Mouse (Mus musculus): ENCODE results near the gene Fam228b. TPM values are rescaled to one million over a fixed set of nuclear protein-coding genes. Genes with fewer than 3 reads are reported as not detected.
A peak's percentile ranks its signal among the peaks of the same experiment; 100 is the strongest.

Gene Fam228b
- polyA plus RNA-seq, 1 experiment from 2014 or later = 3.0 TPM

DNA sequence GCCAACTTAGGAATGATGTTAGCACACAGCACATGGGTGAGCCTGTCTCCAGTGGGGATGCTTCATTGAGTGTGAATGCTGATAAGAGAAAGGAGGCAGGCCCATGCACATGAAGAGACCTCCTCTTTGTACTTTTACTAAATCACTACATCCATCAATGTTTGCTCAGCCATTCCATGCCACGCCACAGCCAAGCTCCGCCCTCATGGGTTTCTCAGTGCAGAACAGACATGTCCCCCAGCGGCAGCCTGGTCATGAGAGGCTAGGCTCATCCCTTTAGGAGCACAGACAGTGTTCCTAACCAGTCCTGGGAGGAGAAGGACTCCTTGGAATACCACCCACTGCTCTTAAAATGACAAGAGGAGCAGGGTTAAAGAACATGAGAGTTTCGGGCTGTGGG, 37.4 kb downstream of the Fam228b start:
- Histone ChIP-seq H3K27ac (no peak overlapping the region), H3K4me1 (replicated peaks) (no peaks in the 10 kb centered on the region), H3K27me3 (ENCODE audit: insufficient read depth, poor library complexity, severe bottlenecking) (no peaks in the 10 kb centered on the region), H3K36me3 (no peaks in the 10 kb centered on the region), H3K4me3 (no peak overlapping the region), H3K9me3 (no peaks in the 10 kb centered on the region)
- 76% methylated on average over 4 of the region's 4 CpGs for WGBS
- no peak for DNase-seq (ENCODE audit: low spot score)

DNA sequence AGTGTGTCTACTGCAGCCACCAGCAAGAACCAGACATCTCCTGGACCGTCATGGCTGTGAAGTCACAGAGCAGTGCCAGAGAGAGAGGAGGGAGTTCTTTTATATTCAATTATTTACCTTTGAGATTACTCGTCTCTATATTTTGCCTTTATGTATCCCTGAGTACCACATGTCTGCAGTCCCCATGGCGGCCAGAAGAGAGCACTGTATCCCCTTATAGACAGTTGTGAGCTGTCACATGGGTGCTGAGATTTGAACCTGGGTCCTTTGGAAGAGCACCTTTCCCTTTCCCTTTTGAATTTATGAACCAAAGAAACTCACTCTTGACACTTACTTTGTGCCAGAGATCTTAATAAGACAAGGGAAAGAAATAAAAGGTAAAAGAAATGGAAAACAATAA, 39.9 kb downstream of the Fam228b start:
- no peak overlapping the region for H3K4me3 ChIP-seq
- DNase-seq (ENCODE audit: low spot score) = no peak
- no peaks in the 10 kb centered on the region for H3K27me3 ChIP-seq (ENCODE audit: insufficient read depth, poor library complexity, severe bottlenecking)

DNA sequence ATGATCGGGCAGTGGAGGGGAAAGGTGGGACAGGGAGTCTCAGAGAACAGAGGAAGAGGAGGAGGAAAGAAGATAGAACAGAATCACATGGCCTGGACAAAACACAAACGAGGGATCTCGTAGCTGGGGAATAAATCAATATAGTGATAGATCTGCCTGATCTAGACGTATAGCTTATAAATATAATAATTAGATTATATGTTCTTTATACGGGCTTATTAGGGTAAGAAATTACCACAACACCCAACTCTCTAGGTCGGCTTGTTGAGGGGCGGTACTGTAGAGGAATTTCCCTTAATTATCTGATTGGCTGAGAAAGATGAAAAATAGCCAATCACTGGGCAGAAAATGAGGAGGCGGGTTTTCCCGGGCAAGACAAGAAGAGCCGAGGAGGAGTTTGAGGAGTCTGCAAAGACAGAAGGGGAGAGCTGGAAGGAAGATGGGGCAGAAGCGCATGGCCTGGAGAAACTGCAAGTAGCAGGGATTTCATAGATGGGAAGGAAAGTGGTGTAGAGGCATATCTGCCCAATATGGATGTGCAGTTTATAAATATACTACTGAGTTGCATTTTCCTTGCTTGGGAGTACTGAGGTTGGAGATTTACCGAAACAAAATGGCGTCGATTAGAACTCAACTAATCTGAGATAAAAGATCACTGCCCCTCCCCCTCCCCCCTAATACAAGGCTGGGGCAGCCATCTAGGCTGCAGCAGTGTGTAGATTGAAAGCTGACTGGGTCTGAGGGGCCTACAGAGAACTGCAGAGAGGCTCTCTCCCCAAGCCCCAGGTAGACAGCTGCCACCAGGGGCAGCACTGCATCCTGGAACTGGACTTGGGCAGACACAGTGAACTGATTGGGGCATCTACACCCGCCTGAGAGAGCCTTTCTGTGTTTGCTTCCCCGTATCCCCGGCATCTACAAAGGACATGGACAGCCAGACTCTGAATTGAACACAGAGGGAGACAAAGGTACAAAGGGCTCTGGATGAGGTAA, 49.0 kb downstream of the Fam228b start:
- Histone ChIP-seq H3K4me3 (no peak overlapping the region), H3K27me3 (ENCODE audit: insufficient read depth, poor library complexity, severe bottlenecking) (no peaks in the 10 kb centered on the region), H3K27ac (no peak overlapping the region), H3K9me3 (no peaks in the 10 kb centered on the region), H3K36me3 (no peaks in the 10 kb centered on the region), H3K4me1 (replicated peaks) (peaks cover 20% of the 10 kb centered on the region)
- DNase-seq (ENCODE audit: low spot score) = no peak
- WGBS = 79% methylated on average over 17 of the region's 17 CpGs

More for the DNA sequence above, 39.9 kb downstream of the Fam228b start:
- H3K27ac ChIP-seq = no peak overlapping the region
- 90% methylated on average over 3 of the region's 3 CpGs for WGBS
- H3K4me1 ChIP-seq (replicated peaks) = no peaks in the 10 kb centered on the region
- H3K9me3 ChIP-seq = no peaks in the 10 kb centered on the region
- H3K36me3 ChIP-seq = no peaks in the 10 kb centered on the region

DNA sequence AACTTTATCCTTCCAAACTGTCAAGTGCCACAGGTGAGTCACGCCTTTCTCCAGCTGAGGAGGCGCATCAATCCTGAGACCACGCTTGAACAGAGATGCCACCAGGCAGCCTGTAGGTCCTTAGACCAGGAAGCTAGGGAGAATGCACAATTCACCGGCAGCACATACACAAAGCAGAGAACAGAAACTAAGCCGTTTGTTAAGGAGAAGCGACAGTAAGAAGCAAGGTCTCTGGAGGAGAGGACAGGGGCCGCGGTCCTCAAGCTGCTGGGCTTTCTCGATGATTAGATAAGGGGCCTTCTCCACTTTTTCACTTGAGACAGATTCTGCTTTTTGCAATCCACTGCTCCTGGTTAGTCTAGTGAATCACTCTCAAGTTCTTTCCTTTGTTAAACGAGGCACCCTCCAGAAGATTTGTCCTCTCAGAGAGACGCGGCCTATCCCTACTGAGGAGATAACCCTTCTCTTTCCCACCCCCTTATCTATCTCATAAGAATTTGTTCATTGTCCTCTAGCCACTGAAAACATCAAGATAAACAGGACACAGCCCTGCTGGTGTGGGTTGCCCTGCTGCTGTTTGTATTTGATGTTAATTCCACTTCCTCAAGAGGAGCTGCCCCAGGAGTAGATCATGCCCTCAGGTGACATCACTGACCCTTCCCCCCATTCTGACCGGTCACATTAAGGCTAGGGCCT, 49.9 kb downstream of the Fam228b start:
- Histone ChIP-seq H3K9me3 (no peaks in the 10 kb centered on the region), H3K27ac (no peak overlapping the region), H3K27me3 (ENCODE audit: insufficient read depth, poor library complexity, severe bottlenecking) (no peaks in the 10 kb centered on the region), H3K36me3 (no peaks in the 10 kb centered on the region), H3K4me3 (no peak overlapping the region), H3K4me1 (replicated peaks) (peaks cover 20% of the 10 kb centered on the region)
- DNase-seq (ENCODE audit: low spot score) = no peak
- 85% methylated on average over 13 of the region's 13 CpGs for WGBS

DNA sequence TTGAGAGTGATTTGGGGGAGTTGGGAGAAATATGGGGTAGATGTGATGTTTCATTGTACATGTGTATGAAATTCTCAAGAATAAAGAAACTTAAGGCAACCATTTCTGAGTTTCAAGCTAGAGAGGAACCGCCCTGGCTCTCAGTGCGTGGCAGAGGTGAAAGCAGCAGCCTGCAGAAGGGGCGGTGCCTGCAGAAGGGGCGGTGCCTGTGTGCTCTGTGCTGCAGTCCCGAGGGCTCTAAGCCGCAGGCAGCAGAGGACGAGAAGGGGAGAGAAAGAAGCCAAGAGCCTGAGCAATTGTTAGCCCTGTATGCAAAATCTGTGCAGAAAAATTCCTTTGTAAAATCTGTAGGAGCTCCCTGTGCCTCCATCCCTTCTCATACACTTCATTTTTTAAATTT, 51.6 kb downstream of the Fam228b start:
- peaks cover 3% of the 10 kb centered on the region; the same call in 1 of the 2 replicates for H3K36me3 ChIP-seq
- peaks cover 20% of the 10 kb centered on the region for H3K4me1 ChIP-seq (replicated peaks)
- no peak overlapping the region for H3K27ac ChIP-seq
- WGBS = 6% methylated on average over 7 of the region's 7 CpGs
- DNase-seq (ENCODE audit: low spot score) = peak; percentile 29
- H3K27me3 ChIP-seq (ENCODE audit: insufficient read depth, poor library complexity, severe bottlenecking) = no peaks in the 10 kb centered on the region
- H3K4me3 ChIP-seq = no peak overlapping the region
- no peaks in the 10 kb centered on the region for H3K9me3 ChIP-seq

DNA sequence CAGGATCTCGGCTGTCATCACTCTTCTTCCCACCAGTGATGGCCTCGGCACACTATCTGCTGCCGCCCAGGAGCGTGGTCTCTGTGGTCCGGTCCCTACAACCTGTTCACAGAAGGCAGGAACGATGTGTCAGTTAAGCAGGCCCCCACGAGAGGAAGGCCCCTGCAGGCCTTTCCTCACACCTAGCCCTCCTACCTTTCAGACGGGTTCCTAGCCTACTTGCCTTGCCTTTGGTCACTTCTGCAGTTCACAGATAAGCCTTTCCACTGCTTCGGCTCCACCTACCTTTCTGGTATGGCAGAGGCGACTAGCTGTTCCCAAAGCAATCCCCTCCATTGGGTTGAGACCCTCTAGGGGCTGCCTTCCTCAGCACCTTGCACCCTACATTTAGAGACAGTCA, 53.5 kb downstream of the Fam228b start:
- Histone ChIP-seq H3K9me3 (no peaks in the 10 kb centered on the region), H3K27ac (no peak overlapping the region), H3K36me3 (peaks cover 8% of the 10 kb centered on the region; the same call in 1 of the 2 replicates), H3K27me3 (ENCODE audit: insufficient read depth, poor library complexity, severe bottlenecking) (no peaks in the 10 kb centered on the region), H3K4me1 (replicated peaks) (peaks cover 20% of the 10 kb centered on the region), H3K4me3 (no peak overlapping the region)
- WGBS = 82% methylated on average over 10 of the region's 10 CpGs
- DNase-seq (ENCODE audit: low spot score) = no peak

DNA sequence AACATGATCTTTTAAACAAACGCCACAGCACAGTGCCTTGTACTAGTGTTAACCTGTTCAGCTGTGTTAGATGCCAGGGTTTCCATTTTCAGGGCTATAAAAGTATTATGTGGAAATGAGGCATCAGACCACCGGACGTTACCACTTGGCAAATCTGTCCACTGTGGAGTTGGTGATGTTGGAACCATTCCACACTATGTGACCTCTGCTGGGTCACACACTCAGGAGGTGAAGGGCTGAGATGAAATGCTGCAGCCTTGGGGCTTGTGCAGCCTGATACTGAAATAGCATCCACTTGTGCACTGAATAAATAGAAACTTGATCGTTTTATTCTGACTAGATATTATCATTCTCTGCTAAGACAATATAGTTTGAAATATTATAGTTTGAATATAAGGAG, 55.7 kb downstream of the Fam228b start:
- Histone ChIP-seq H3K4me1 (replicated peaks) (peaks cover 17% of the 10 kb centered on the region), H3K36me3 (peaks cover 19% of the 10 kb centered on the region), H3K27me3 (ENCODE audit: insufficient read depth, poor library complexity, severe bottlenecking) (no peaks in the 10 kb centered on the region), H3K4me3 (no peak overlapping the region), H3K9me3 (no peaks in the 10 kb centered on the region), H3K27ac (no peak overlapping the region)
- 92% methylated on average over 4 of the region's 4 CpGs for WGBS
- DNase-seq (ENCODE audit: low spot score) = no peak

DNA sequence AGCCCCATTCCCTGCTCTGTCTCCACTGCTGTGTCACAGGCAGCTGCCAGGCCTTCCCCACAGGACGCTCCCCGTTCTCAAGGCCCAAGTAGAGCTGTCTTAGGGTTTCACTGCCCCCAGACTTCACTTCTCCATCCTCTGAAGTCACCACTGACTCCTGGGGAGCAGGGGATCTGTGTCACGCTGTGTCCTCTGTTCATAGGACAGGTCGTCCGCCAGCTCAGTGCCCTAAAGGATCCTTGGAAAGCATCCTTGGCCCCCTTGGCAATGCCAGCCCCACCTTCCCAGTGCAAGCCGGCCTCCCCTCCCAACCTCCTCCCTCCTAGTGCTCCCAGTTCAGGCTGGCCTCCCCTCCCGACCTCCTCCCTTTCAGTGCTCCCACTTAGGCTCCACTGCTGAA, 59.1 kb downstream of the Fam228b start:
- no peaks in the 10 kb centered on the region for H3K9me3 ChIP-seq
- 86% methylated on average over 7 of the region's 7 CpGs for WGBS
- no peak for DNase-seq (ENCODE audit: low spot score)
- no peak overlapping the region for H3K27ac ChIP-seq
- H3K36me3 ChIP-seq = peaks cover 28% of the 10 kb centered on the region
- no peaks in the 10 kb centered on the region for H3K27me3 ChIP-seq (ENCODE audit: insufficient read depth, poor library complexity, severe bottlenecking)
- H3K4me3 ChIP-seq = no peak overlapping the region
- no peaks in the 10 kb centered on the region for H3K4me1 ChIP-seq (replicated peaks)

DNA sequence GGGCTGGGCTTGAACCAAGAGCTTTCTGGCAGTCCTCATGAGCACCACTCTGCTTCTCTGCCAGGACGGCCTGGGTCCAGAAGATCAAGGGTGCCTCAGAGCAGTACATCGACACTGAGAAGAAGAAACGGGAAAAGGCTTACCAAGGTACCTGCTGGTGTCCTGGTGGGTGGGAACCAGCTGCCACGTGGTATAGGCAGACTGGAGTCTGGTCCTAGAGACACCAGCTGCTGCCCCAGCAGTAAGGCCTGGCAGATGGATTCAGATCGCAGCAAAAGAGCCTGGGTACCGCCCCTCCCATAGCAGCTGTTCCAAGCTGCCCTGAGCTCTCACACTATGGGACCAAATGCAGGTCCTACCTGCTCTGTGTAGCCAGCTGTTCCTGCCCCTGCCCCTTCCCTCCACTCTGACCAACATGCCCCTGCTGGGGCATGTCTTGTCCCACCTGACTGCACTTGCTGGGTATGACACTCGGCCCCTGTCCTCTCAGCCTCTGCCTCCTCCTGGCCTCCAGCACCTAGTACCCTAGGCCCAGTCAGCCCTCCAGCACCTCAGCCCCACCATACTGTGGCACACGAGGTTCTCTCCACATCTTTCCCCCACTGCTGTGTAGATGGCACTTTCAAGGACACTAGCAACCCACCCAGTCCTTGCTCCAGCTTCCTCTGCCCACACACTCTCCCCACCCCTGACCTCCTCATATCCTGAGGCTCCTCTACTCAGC, 60.0 kb downstream of the Fam228b start:
- Histone ChIP-seq H3K27ac (peak overlapping the region; percentile 45), H3K9me3 (no peaks in the 10 kb centered on the region), H3K36me3 (peaks cover 28% of the 10 kb centered on the region), H3K27me3 (ENCODE audit: insufficient read depth, poor library complexity, severe bottlenecking) (no peaks in the 10 kb centered on the region), H3K4me3 (no peak overlapping the region), H3K4me1 (replicated peaks) (no peaks in the 10 kb centered on the region)
- 78% methylated on average over 8 of the region's 8 CpGs for WGBS
- peak; percentile 12 for DNase-seq (ENCODE audit: low spot score)

DNA sequence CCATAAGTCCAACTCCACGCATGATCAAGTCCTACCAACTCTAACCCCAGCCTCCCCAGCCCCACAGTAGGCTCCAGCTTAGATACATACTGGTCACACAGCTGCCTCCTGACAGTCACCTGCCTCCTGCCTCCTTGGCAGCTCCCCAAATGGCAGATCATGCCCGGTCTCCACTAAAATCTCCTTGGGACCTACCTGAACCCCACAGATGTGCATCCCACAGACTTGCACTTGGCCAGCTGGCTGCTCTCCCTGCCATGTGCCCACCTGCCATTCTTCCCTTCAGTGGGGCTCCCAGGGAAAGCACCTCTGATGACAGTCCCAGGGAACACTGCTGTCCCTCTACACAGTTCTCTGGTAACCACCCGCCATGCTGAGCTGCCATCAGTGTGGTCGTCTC, 60.8 kb downstream of the Fam228b start:
- no peak overlapping the region for H3K4me3 ChIP-seq
- no peaks in the 10 kb centered on the region for H3K9me3 ChIP-seq
- H3K36me3 ChIP-seq = peaks cover 27% of the 10 kb centered on the region
- no peaks in the 10 kb centered on the region for H3K4me1 ChIP-seq (replicated peaks)
- 92% methylated on average over 4 of the region's 4 CpGs for WGBS
- 0 out of 2 replicates have a peak overlapping the region, but pooled peaks have one; percentile 42 for H3K27ac ChIP-seq
- H3K27me3 ChIP-seq (ENCODE audit: insufficient read depth, poor library complexity, severe bottlenecking) = no peaks in the 10 kb centered on the region
- no peak for DNase-seq (ENCODE audit: low spot score)

DNA sequence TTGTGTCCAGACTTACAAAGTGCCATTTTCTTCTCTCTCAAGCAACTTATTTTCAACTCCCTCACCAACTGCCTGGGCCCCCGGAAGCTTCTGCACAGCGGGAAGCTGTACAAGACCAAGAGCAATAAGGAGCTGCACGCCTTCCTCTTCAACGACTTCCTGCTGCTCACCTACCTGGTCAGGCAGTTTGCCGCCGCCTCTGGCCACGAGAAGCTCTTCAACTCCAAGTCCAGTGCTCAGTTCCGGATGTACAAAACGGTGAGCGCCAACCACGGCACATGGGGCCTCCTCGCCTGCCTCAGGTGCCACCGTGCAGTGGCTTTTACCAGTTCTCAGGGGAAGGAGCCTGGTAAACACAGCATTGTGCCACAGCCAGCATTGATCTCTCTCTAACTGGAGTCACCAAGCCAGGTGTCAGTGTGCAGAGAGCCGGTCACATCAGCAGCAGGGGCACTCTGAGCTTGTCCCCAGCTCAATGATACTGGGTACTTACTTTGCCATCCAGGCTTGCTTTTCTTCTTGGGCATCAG, 61.5 kb downstream of the Fam228b start:
- WGBS = 93% methylated on average over 14 of the region's 14 CpGs
- DNase-seq (ENCODE audit: low spot score) = no peak
- Histone ChIP-seq H3K27me3 (ENCODE audit: insufficient read depth, poor library complexity, severe bottlenecking) (no peaks in the 10 kb centered on the region), H3K36me3 (peaks cover 26% of the 10 kb centered on the region), H3K4me1 (replicated peaks) (no peaks in the 10 kb centered on the region), H3K4me3 (no peak overlapping the region), H3K9me3 (no peaks in the 10 kb centered on the region), H3K27ac (no peak overlapping the region)

DNA sequence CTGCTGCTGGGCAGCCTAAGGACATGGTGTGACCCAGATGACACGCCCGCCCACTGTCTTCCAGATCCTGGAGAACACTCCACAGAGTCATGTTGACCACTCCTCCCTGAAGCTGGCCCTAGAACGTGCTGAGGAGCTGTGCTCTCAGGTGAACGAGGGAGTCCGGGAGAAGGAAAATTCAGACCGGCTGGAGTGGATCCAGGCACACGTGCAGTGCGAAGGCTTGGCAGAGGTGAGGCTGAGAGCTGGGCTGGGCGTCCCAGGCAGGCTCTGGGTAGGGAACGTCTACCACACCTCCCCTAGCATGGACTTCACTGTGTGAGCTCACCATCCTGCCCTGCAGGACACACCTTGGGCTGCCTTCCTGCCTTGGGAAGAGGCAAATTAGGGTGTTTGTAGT, 62.2 kb downstream of the Fam228b start:
- 90% methylated on average over 10 of the region's 10 CpGs for WGBS
- peaks cover 20% of the 10 kb centered on the region for H3K36me3 ChIP-seq

More for the DNA sequence above, 62.2 kb downstream of the Fam228b start:
- no peaks in the 10 kb centered on the region for H3K27me3 ChIP-seq (ENCODE audit: insufficient read depth, poor library complexity, severe bottlenecking)
- no peak overlapping the region for H3K4me3 ChIP-seq
- H3K9me3 ChIP-seq = no peaks in the 10 kb centered on the region
- H3K27ac ChIP-seq = no peak overlapping the region
- DNase-seq (ENCODE audit: low spot score) = no peak
- H3K4me1 ChIP-seq (replicated peaks) = no peaks in the 10 kb centered on the region
